8 mouse cellular contexts compared by ENCODE assay signal in genomic region chr7:80342858-80343257, GRCm38 (mm10). TPM values are rescaled to one million over a fixed set of nuclear protein-coding genes. Genes with fewer than 3 reads are reported as not detected.
DNase-seq lines count a peak whose midpoint lies in the region; ATAC-seq and TF ChIP-seq lines count a peak whose summit lies in the region.

Gene Hddc3 (plus strand): TSS chr7:80343104.

- no peak within 1 kb of the TSS for H3K27ac ChIP-seq in ES-Bruce4 (ENCODE audit: insufficient read depth, low read length)
- H3K27ac ChIP-seq in forebrain, embryonic 13.5 days: peak within 1 kb of the TSS; percentile 80
- peak within 1 kb of the TSS; percentile 56; the same call in 1 of the 2 replicates for H3K27ac ChIP-seq in liver, postnatal 0 days (ENCODE audit: low read depth)
- peak within 1 kb of the TSS; percentile 73 for H3K27ac ChIP-seq in neural tube, embryonic 14.5 days (ENCODE audit: low read depth, low read length)

- peak; percentile 11; the same call in 1 of the 2 replicates for ATAC-seq in cerebellum, adult (ENCODE audit: insufficient number of reproducible peaks, low FRiP score, low TSS enrichment)
- peak; percentile 46 for ATAC-seq in forebrain, embryonic 13.5 days
- peak; percentile 46 for ATAC-seq in liver, postnatal 0 days
- peak; percentile 26 for ATAC-seq in neural tube, embryonic 14.5 days (ENCODE audit: low read depth)

- H3K36me3 ChIP-seq in ES-Bruce4 (ENCODE audit: control insufficient read depth, insufficient read depth, low read length, poor library complexity, severe bottlenecking): no peaks in the 10 kb centered on the region
- H3K36me3 ChIP-seq in forebrain, embryonic 13.5 days (ENCODE audit: poor library complexity, severe bottlenecking): 0 out of 2 replicates have a peak, but pooled peaks cover 8% of the 10 kb centered on the region
- no peaks in the 10 kb centered on the region for H3K36me3 ChIP-seq in liver, postnatal 0 days (replicated peaks; ENCODE audit: insufficient read depth, low read length)
- no peaks in the 10 kb centered on the region for H3K36me3 ChIP-seq in neural tube, embryonic 14.5 days (ENCODE audit: control insufficient read depth, insufficient read depth, low read length)

- H3K9ac ChIP-seq in ES-Bruce4 (ENCODE audit: low read depth, poor library complexity, severe bottlenecking): peak within 1 kb of the TSS; percentile 62
- peak within 1 kb of the TSS; percentile 78 for H3K9ac ChIP-seq in forebrain, embryonic 13.5 days
- H3K9ac ChIP-seq in liver, postnatal 0 days (replicated peaks): peak within 1 kb of the TSS; percentile 81
- peak within 1 kb of the TSS; percentile 72 for H3K9ac ChIP-seq in neural tube, embryonic 14.5 days (replicated peaks; ENCODE audit: low read depth, low read length)

- peak within 1 kb of the TSS; percentile 83 for H3K4me3 ChIP-seq in ES-Bruce4 (ENCODE audit: low read depth, low read length)
- H3K4me3 ChIP-seq in forebrain, embryonic 13.5 days: peak within 1 kb of the TSS; percentile 55
- H3K4me3 ChIP-seq in liver, postnatal 0 days (ENCODE audit: low read depth, low read length): peak within 1 kb of the TSS; percentile 61
- peak within 1 kb of the TSS; percentile 44 for H3K4me3 ChIP-seq in neural tube, embryonic 14.5 days (ENCODE audit: low read depth, low read length)

- peak; percentile 56; the same call in 1 of the 2 replicates for TF ChIP-seq EP300 in ES-Bruce4 (IDR thresholded peaks at IDR 0.05; ENCODE audit: insufficient read depth, low read depth, low read length)
- TF ChIP-seq EP300 in liver, postnatal 0 days (IDR thresholded peaks at IDR 0.05; ENCODE audit: low read depth): no peak

- peak; percentile 95 to 98 for DNase-seq in heart, postnatal 10 days
- peak; percentile 92 for DNase-seq in large intestine, adult 2 months (ENCODE audit: low read depth, low spot score)
- peak; percentile 94 for DNase-seq in liver, postnatal 0 days
- DNase-seq in testis, postnatal 10 days (ENCODE audit: low spot score): peak; percentile 97

- H3K4me2 ChIP-seq in forebrain, embryonic 13.5 days: peak within 1 kb of the TSS; percentile 69
- peak within 1 kb of the TSS; percentile 95 for H3K4me2 ChIP-seq in liver, postnatal 0 days (ENCODE audit: low read depth, low read length)
- H3K4me2 ChIP-seq in neural tube, embryonic 14.5 days (ENCODE audit: low read depth, low read length): peak within 1 kb of the TSS; percentile 80

- no peaks in the 10 kb centered on the region for H3K9me3 ChIP-seq in ES-Bruce4 (replicated peaks; ENCODE audit: control insufficient read depth, insufficient read depth, low read length, poor library complexity, severe bottlenecking)
- H3K9me3 ChIP-seq in forebrain, embryonic 13.5 days (replicated peaks): no peaks in the 10 kb centered on the region
- no peaks in the 10 kb centered on the region for H3K9me3 ChIP-seq in liver, postnatal 0 days (ENCODE audit: low read length)
- H3K9me3 ChIP-seq in neural tube, embryonic 14.5 days (ENCODE audit: control insufficient read depth, low read length): no peaks in the 10 kb centered on the region

- 1% methylated on average over 25 of the region's 25 CpGs for WGBS in forebrain, embryonic 13.5 days
- under 1% methylated on average over 25 of the region's 25 CpGs for WGBS in large intestine, adult 2 months
- WGBS in liver, postnatal 0 days (ENCODE audit: insufficient replicate concordance): 1% methylated on average over 25 of the region's 25 CpGs
- WGBS in neural tube, embryonic 14.5 days: 2% methylated on average over 25 of the region's 25 CpGs

- TF ChIP-seq CTCF in ES-Bruce4 (IDR thresholded peaks at IDR 0.05; ENCODE audit: low read depth, low read length): peak; percentile 62
- TF ChIP-seq CTCF in liver, postnatal 0 days (IDR thresholded peaks at IDR 0.05; ENCODE audit: low read depth): peak; percentile 87

- intact Hi-C loops in heart, postnatal 10 days (cut with DNase I): no loop called here

- H3K4me1 ChIP-seq in ES-Bruce4 (ENCODE audit: control insufficient read depth, insufficient read depth, low read length): peaks cover 2% of the 10 kb centered on the region
- peaks cover 45% of the 10 kb centered on the region for H3K4me1 ChIP-seq in forebrain, embryonic 13.5 days
- H3K4me1 ChIP-seq in liver, postnatal 0 days (ENCODE audit: insufficient read depth): peaks cover 35% of the 10 kb centered on the region
- peaks cover 31% of the 10 kb centered on the region for H3K4me1 ChIP-seq in neural tube, embryonic 14.5 days (ENCODE audit: control insufficient read depth, insufficient read depth, low read length)

- no peaks in the 10 kb centered on the region for H3K27me3 ChIP-seq in ES-Bruce4 (ENCODE audit: control insufficient read depth, insufficient read depth, low read length, poor library complexity, severe bottlenecking)
- no peaks in the 10 kb centered on the region for H3K27me3 ChIP-seq in forebrain, embryonic 13.5 days
- H3K27me3 ChIP-seq in liver, postnatal 0 days (ENCODE audit: insufficient read depth, low read length): no peaks in the 10 kb centered on the region
- H3K27me3 ChIP-seq in neural tube, embryonic 14.5 days (ENCODE audit: control insufficient read depth, insufficient read depth, low read length): no peaks in the 10 kb centered on the region

- peak; percentile 62 for TF ChIP-seq POLR2A in ES-Bruce4 (IDR thresholded peaks at IDR 0.05; ENCODE audit: insufficient read depth, low read length)

RNA-seq across cellular contexts. Expression of gene Hddc3, which starts in this region (rescaled TPM):
- polyA plus RNA-seq in ES-Bruce4 (2011; ENCODE audit: insufficient read depth, insufficient read length, low read depth, missing spikeins): 9.7 and 12.8 TPM in 2 replicates
- 22.3 and 23.9 TPM in 2 replicates for polyA plus RNA-seq in forebrain, embryonic 13.5 days (2015; fragmentation: Nextera tagmentation; extraction: Ambion mirVana)
- total RNA-seq in heart, postnatal 10 days (2021): 10 to 100 TPM; 33.1 to 35.5 TPM
- polyA plus RNA-seq in large intestine, adult 2 months (2012; rRNA removed): 32.5 and 42.0 TPM in 2 replicates
- polyA plus RNA-seq in liver, postnatal 0 days (2015; fragmentation: Nextera tagmentation; extraction: Ambion mirVana): 3.1 TPM in 2 replicates
- polyA plus RNA-seq in neural tube, embryonic 14.5 days (2014; fragmentation: Nextera tagmentation; extraction: Ambion mirVana): 21.5 and 25.8 TPM in 2 replicates
